Mouse (Mus musculus) megakaryocyte, embryonic 14.5 days (primary cell): ENCODE measurements around the gene Vangl1.

Experiments used
- FLI1 ChIP-seq: IDR thresholded peaks from 2 replicates; pipeline ENCODE4 v1.6.1; 2012; ENCODE audit warnings: low read length, inconsistent platforms, mixed read lengths
- GATA1 ChIP-seq: IDR thresholded peaks from 3 replicates; pipeline ENCODE4 v1.6.1; 2012; ENCODE audit warnings: mixed read lengths, low read length, inconsistent platforms, borderline replicate concordance

DNA sequence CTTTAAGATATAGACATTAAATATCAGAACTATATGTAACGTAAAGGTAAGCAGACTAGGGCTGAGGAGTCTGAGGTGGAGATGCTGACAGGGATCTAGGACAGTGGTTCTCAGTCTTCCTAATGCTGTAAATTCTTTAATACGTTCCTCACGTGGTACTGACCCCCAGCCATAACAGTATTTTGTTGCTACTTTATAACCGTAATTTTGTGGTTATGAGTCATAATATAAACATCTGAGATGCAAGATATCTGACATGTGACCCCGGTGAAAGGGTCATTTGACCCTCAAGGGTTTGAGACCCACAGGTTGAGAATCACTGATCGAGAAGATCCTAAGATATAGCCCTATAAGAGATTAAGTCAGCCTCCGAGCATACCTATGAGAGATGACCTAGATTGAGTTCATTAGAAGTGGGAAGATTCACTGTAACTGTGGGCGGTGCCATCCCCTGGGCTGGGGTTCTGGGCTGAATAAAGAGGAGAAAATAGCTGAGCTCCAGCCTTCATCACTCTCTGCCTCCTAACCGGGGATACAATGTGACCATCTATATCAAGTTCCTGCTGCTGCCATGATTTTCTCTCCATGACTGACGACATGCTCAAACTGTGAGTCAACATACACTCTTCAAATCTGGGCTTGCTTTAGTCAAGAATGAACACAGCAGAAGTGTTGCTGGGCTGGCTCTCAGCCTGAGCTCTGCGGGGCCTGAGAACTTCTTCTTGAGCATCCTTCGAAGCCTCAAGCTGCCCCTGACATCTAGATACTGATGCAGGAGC, 26.5 kb downstream of the Vangl1 start:
- TF ChIP-seq GATA1, result no peak
- TF ChIP-seq FLI1, result no peak
